Mouse (Mus musculus): Measurements from ENCODE around the gene Tpm4. TPM values are rescaled to one million over a fixed set of nuclear protein-coding genes. Genes with fewer than 3 reads are reported as not detected.

Gene Tpm4
- polyA plus RNA-seq, 1 experiment from 2014 or later = 874 TPM

DNA sequence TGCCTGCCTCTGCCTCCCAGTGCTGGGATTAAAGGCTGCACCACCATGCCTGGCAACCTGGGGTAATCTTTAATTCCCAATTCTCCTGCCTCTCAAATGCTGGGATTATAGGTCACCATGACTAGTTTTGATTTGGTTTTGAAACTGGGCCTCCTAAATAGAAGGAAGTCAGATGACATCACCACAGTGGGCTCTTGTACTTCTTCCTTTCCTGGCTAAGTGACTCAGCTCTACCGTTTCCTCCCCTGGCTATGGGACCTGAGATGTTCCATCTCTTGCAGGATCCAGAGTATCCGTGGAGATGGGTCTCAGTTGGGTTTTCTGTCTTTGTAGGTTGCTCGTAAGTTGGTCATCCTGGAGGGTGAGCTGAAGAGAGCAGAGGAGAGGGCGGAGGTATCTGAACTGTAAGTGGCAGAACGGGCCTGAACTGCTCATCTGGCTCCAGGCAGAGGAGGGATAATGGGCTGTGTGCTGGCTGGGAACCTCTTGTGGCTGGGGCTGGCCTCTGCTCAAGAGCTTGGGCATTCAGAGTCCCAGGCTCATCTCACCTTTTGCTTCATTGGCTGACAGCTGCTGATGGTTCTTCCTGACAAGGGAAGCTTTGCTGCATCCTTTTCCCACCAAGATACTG is 9.7 kb downstream of the Tpm4 start:
- no peaks in the 10 kb centered on the region for H3K4me1 ChIP-seq (ENCODE audit: control insufficient read depth, insufficient read depth, low read length)
- DNase-seq (ENCODE audit: low spot score) (no peak), ATAC-seq (replicated peaks; ENCODE audit: insufficient number of reproducible peaks, low FRiP score, low TSS enrichment, low read depth) (no peak)
- H3K27ac ChIP-seq (replicated peaks; ENCODE audit: low read depth, low read length) = no peak overlapping the region
- no peaks in the 10 kb centered on the region for H3K9me3 ChIP-seq (replicated peaks; ENCODE audit: control insufficient read depth, low read length)
- H3K36me3 ChIP-seq (replicated peaks; ENCODE audit: control insufficient read depth, insufficient read depth, low read depth, low read length) = peaks cover 27% of the 10 kb centered on the region
- WGBS = 91% methylated on average over 5 of the region's 5 CpGs
- H3K4me2 ChIP-seq (ENCODE audit: low read depth, low read length) = no peak overlapping the region
- H3K4me3 ChIP-seq (ENCODE audit: low read depth, low read length) = no peak overlapping the region
- no peak overlapping the region for H3K9ac ChIP-seq (replicated peaks; ENCODE audit: low read length)
- no peaks in the 10 kb centered on the region for H3K27me3 ChIP-seq (ENCODE audit: control insufficient read depth, insufficient read depth, low read length)

DNA sequence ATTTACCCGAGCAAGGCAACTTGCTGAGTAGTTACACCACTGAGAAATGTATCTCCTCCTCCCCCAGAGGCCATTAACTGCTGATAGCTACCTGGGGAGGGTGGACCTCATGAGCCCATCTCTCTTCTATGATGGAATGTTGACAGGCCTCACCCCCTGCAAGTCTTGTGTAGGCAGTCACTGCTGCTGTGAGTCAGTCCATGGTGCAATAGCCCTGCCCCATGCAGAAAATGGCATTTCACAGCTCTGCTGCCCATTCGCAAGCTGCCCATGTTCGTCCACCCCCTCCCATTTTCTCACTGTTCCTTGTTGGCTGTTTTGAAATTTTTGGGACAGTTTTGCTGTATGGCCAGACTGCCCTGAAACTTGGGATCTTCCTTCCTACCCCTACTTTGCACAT is 10.7 kb downstream of the Tpm4 start:
- ATAC-seq (replicated peaks; ENCODE audit: insufficient number of reproducible peaks, low FRiP score, low TSS enrichment, low read depth) (no peak), DNase-seq (ENCODE audit: low spot score) (no peak)
- no peaks in the 10 kb centered on the region for H3K9me3 ChIP-seq (replicated peaks; ENCODE audit: control insufficient read depth, low read length)
- H3K4me2 ChIP-seq (ENCODE audit: low read depth, low read length) = no peak overlapping the region
- H3K27me3 ChIP-seq (ENCODE audit: control insufficient read depth, insufficient read depth, low read length) = no peaks in the 10 kb centered on the region
- H3K4me3 ChIP-seq (ENCODE audit: low read depth, low read length) = no peak overlapping the region
- H3K4me1 ChIP-seq (ENCODE audit: control insufficient read depth, insufficient read depth, low read length) = no peaks in the 10 kb centered on the region
- peaks cover 28% of the 10 kb centered on the region for H3K36me3 ChIP-seq (replicated peaks; ENCODE audit: control insufficient read depth, insufficient read depth, low read depth, low read length)
- no peak overlapping the region for H3K27ac ChIP-seq (replicated peaks; ENCODE audit: low read depth, low read length)
- H3K9ac ChIP-seq (replicated peaks; ENCODE audit: low read length) = no peak overlapping the region
- WGBS = 89% methylated on average over 3 of the region's 3 CpGs

DNA sequence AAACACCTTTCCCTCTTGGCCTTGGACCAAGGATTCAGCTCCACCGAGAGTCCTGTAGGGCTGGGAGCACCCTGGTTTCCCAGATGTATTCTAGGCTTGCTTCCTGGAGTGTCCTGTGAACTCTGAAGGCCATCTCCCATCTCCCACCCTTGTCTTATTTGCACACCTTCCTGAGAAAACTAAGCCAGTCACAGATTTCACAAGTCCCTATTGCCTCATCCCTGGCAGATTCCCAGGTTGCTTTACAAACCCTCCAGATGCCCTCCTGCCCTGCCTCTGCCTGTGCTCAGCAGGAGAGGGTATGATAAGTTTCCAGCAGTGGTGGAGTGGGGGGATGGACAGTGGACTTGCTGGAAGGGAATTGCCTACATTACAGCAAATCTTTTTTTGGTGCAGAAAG is 11.3 kb downstream of the Tpm4 start:
- H3K36me3 ChIP-seq (replicated peaks; ENCODE audit: control insufficient read depth, insufficient read depth, low read depth, low read length) = peaks cover 28% of the 10 kb centered on the region
- no peak overlapping the region for H3K4me3 ChIP-seq (ENCODE audit: low read depth, low read length)
- H3K9me3 ChIP-seq (replicated peaks; ENCODE audit: control insufficient read depth, low read length) = no peaks in the 10 kb centered on the region
- no peak overlapping the region for H3K9ac ChIP-seq (replicated peaks; ENCODE audit: low read length)
- ATAC-seq (replicated peaks; ENCODE audit: insufficient number of reproducible peaks, low FRiP score, low TSS enrichment, low read depth) (no peak), DNase-seq (ENCODE audit: low spot score) (no peak)
- H3K4me2 ChIP-seq (ENCODE audit: low read depth, low read length) = no peak overlapping the region
- H3K4me1 ChIP-seq (ENCODE audit: control insufficient read depth, insufficient read depth, low read length) = no peaks in the 10 kb centered on the region
- H3K27ac ChIP-seq (replicated peaks; ENCODE audit: low read depth, low read length) = no peak overlapping the region
- no peaks in the 10 kb centered on the region for H3K27me3 ChIP-seq (ENCODE audit: control insufficient read depth, insufficient read depth, low read length)
- 95% methylated on average over 1 of the region's 1 CpGs for WGBS

DNA sequence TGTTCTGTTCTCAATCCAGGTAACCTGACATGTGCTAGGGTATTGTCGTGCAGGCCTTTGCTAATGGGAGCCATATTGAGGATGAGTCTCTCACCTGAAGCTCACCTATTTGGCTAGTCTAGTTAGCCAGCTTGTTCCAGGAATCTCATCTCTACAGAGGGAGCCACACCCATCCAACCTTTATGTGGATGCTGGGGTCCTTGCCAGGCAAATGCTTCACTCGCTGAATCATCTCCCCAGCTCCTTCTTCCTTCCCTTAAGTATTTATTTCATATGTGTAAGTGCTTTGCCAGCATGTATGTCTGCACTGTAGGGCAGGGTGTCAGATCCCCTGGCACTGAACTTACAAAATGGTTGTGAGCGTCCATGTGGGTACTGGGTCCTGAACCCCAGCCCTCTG is 11.8 kb downstream of the Tpm4 start:
- Histone ChIP-seq H3K9ac (replicated peaks; ENCODE audit: low read length) (no peak overlapping the region), H3K4me2 (ENCODE audit: low read depth, low read length) (no peak overlapping the region), H3K9me3 (replicated peaks; ENCODE audit: control insufficient read depth, low read length) (no peaks in the 10 kb centered on the region), H3K27me3 (ENCODE audit: control insufficient read depth, insufficient read depth, low read length) (no peaks in the 10 kb centered on the region), H3K36me3 (replicated peaks; ENCODE audit: control insufficient read depth, insufficient read depth, low read depth, low read length) (peaks cover 28% of the 10 kb centered on the region), H3K4me1 (ENCODE audit: control insufficient read depth, insufficient read depth, low read length) (no peaks in the 10 kb centered on the region), H3K4me3 (ENCODE audit: low read depth, low read length) (no peak overlapping the region), H3K27ac (replicated peaks; ENCODE audit: low read depth, low read length) (no peak overlapping the region)
- no peak for ATAC-seq (replicated peaks; ENCODE audit: insufficient number of reproducible peaks, low FRiP score, low TSS enrichment, low read depth)
- DNase-seq (ENCODE audit: low spot score) = no peak
- 88% methylated on average over 3 of the region's 3 CpGs for WGBS

DNA sequence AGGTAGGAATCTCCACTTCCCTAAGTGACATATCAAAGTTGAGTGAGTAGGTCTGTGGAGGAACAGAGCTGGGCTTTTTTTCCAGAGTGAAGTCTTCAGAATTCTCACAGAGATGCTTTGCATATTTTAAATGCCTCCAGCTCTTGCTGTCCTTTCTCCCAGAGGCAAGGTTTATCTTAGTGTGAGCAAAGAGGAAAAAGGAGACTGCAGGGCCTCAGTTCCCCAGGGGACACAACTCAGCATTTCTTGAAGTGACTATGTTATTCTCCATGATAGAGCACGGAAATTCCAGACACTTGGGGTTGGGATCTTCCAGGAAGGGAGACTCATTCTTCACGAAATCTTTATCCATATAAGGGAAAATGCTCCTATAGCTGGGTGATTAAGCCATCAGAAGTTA is 12.5 kb downstream of the Tpm4 start:
- no peaks in the 10 kb centered on the region for H3K27me3 ChIP-seq (ENCODE audit: control insufficient read depth, insufficient read depth, low read length)
- no peak overlapping the region for H3K4me2 ChIP-seq (ENCODE audit: low read depth, low read length)
- peaks cover 23% of the 10 kb centered on the region for H3K36me3 ChIP-seq (replicated peaks; ENCODE audit: control insufficient read depth, insufficient read depth, low read depth, low read length)
- DNase-seq (ENCODE audit: low spot score) (no peak), ATAC-seq (replicated peaks; ENCODE audit: insufficient number of reproducible peaks, low FRiP score, low TSS enrichment, low read depth) (no peak)
- no peaks in the 10 kb centered on the region for H3K9me3 ChIP-seq (replicated peaks; ENCODE audit: control insufficient read depth, low read length)
- WGBS = 82% methylated on average over 2 of the region's 2 CpGs
- H3K9ac ChIP-seq (replicated peaks; ENCODE audit: low read length) = no peak overlapping the region
- no peak overlapping the region for H3K27ac ChIP-seq (replicated peaks; ENCODE audit: low read depth, low read length)
- no peaks in the 10 kb centered on the region for H3K4me1 ChIP-seq (ENCODE audit: control insufficient read depth, insufficient read depth, low read length)
- H3K4me3 ChIP-seq (ENCODE audit: low read depth, low read length) = no peak overlapping the region

DNA sequence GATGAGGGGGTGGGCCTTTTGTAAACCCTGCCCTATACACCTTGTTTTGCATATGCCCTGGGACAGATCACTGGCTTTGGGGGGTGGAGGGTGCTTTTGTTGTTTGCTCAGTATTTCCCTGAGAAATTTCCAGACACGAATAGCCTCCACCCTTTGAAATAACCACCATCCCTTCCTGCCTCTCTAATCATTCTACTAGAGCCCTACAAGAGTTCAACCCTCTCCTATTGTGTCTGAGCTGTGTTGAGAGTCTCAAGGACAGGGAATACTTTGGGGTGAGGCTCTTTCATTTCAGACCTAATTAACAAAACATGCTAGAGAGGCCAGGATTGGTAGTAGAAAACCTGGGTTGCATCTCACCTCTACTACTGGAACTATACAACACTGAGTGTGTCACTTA is 14.3 kb downstream of the Tpm4 start:
- no peak overlapping the region for H3K4me2 ChIP-seq (ENCODE audit: low read depth, low read length)
- H3K9ac ChIP-seq (replicated peaks; ENCODE audit: low read length) = no peak overlapping the region
- H3K27ac ChIP-seq (replicated peaks; ENCODE audit: low read depth, low read length) = no peak overlapping the region
- no peaks in the 10 kb centered on the region for H3K4me1 ChIP-seq (ENCODE audit: control insufficient read depth, insufficient read depth, low read length)
- no peak for ATAC-seq (replicated peaks; ENCODE audit: insufficient number of reproducible peaks, low FRiP score, low TSS enrichment, low read depth)
- no peak overlapping the region for H3K4me3 ChIP-seq (ENCODE audit: low read depth, low read length)
- H3K9me3 ChIP-seq (replicated peaks; ENCODE audit: control insufficient read depth, low read length) = no peaks in the 10 kb centered on the region
- peaks cover 18% of the 10 kb centered on the region for H3K36me3 ChIP-seq (replicated peaks; ENCODE audit: control insufficient read depth, insufficient read depth, low read depth, low read length)
- no peak for DNase-seq (ENCODE audit: low spot score)
- 81% methylated on average over 1 of the region's 1 CpGs for WGBS
- no peaks in the 10 kb centered on the region for H3K27me3 ChIP-seq (ENCODE audit: control insufficient read depth, insufficient read depth, low read length)

DNA sequence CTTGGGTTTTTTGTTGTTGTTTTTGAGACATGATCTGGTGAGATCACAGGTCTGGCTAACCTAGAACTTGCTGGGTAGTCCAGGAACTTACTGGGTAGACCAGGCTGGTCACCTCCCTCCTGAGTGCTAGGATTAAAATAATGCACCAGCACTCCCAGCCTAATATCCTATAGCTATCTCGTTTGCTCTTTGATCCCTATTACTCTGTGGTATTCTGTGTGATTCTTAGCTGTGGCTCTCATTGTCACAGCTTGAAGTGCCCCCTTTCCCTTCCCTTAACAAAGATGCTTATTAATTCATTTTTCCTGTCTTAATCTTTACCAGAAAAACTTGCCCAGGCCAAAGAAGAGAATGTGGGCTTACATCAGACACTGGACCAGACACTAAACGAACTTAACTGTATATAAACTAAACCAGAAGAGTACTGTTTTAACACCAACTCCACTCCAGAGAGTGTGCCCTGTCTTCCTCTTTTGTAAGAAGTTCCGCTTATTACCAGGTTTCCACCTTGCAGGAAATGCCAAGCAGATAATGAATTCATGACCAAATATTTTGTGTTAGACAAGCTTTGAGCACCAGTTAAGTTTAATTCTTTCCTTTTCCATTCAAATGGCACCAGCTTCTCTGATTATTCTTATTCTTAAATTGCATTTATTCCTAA is 16.8 kb downstream of the Tpm4 start:
- Histone ChIP-seq H3K27ac (replicated peaks; ENCODE audit: low read depth, low read length) (no peak overlapping the region), H3K4me1 (ENCODE audit: control insufficient read depth, insufficient read depth, low read length) (no peaks in the 10 kb centered on the region), H3K27me3 (ENCODE audit: control insufficient read depth, insufficient read depth, low read length) (no peaks in the 10 kb centered on the region), H3K4me3 (ENCODE audit: low read depth, low read length) (no peak overlapping the region), H3K9ac (replicated peaks; ENCODE audit: low read length) (no peak overlapping the region), H3K36me3 (replicated peaks; ENCODE audit: control insufficient read depth, insufficient read depth, low read depth, low read length) (peaks cover 12% of the 10 kb centered on the region), H3K9me3 (replicated peaks; ENCODE audit: control insufficient read depth, low read length) (no peaks in the 10 kb centered on the region), H3K4me2 (ENCODE audit: low read depth, low read length) (no peak overlapping the region)
- no peak for ATAC-seq (replicated peaks; ENCODE audit: insufficient number of reproducible peaks, low FRiP score, low TSS enrichment, low read depth)
- no peak for DNase-seq (ENCODE audit: low spot score)
- 79% methylated on average over 3 of the region's 3 CpGs for WGBS

DNA sequence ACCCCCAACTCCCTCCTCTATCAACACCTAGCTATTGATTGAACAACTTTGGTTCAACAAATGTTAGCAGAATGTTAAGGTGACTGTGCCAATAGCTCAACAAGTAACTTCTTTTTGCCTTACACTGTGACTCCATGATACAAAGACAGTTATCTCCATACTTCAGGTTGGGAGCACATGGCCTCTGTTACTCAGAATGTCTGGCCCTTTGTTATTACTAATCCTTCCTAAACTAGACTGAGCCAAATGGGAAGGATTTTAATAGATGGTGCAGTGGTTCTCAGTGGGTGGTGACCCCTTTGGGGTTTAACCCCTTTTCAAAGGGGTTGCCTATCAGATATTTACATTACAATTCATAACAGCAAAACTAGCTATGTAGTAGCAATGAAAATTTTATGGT is 18.6 kb downstream of the Tpm4 start:
- no peaks in the 10 kb centered on the region for H3K9me3 ChIP-seq (replicated peaks; ENCODE audit: control insufficient read depth, low read length)

More for the DNA sequence above, 18.6 kb downstream of the Tpm4 start:
- no peak overlapping the region for H3K9ac ChIP-seq (replicated peaks; ENCODE audit: low read length)
- ATAC-seq (replicated peaks; ENCODE audit: insufficient number of reproducible peaks, low FRiP score, low TSS enrichment, low read depth) (no peak), DNase-seq (ENCODE audit: low spot score) (no peak)
- peaks cover 3% of the 10 kb centered on the region for H3K36me3 ChIP-seq (replicated peaks; ENCODE audit: control insufficient read depth, insufficient read depth, low read depth, low read length)
- no peak overlapping the region for H3K4me2 ChIP-seq (ENCODE audit: low read depth, low read length)
- H3K4me3 ChIP-seq (ENCODE audit: low read depth, low read length) = no peak overlapping the region
- no peaks in the 10 kb centered on the region for H3K4me1 ChIP-seq (ENCODE audit: control insufficient read depth, insufficient read depth, low read length)
- H3K27ac ChIP-seq (replicated peaks; ENCODE audit: low read depth, low read length) = no peak overlapping the region
- no peaks in the 10 kb centered on the region for H3K27me3 ChIP-seq (ENCODE audit: control insufficient read depth, insufficient read depth, low read length)
